Mouse (Mus musculus) myocyte (in vitro differentiated cells): Measurements from ENCODE around the gene Limch1. TPM values are rescaled to one million over a fixed set of nuclear protein-coding genes. Genes with fewer than 3 reads are reported as not detected.

Experiments used
- H3K27me3 ChIP-seq: one replicate; pipeline ENCODE4 v1.6.1; 2011; ENCODE audit not compliant: control insufficient read depth, insufficient read depth, insufficient read length
- H3K36me3 ChIP-seq: one replicate; pipeline ENCODE4 v1.6.1; 2011; ENCODE audit not compliant: control insufficient read depth, insufficient read depth
- H3K4me2 ChIP-seq: one replicate; pipeline ENCODE4 v1.6.1; 2011; ENCODE audit warnings: low read depth, control low read depth
- H3K4me3 ChIP-seq: one replicate; pipeline ENCODE4 v1.5.1; 2011; ENCODE audit warnings: mild to moderate bottlenecking, control low read depth, moderate library complexity
- H3K79me2 ChIP-seq: one replicate; pipeline ENCODE4 v1.6.1; 2011; ENCODE audit not compliant: control insufficient read depth, insufficient read depth
- H3ac ChIP-seq: one replicate; pipeline ENCODE4 v1.6.1; 2011; ENCODE audit not compliant: control insufficient read depth, insufficient read length
- CEBPB ChIP-seq: IDR thresholded peaks from 2 replicates; pipeline ENCODE4 v1.6.1; 2011; ENCODE audit warnings: mild to moderate bottlenecking, moderate library complexity; ENCODE audit not compliant: poor library complexity, insufficient read depth, severe bottlenecking
- E2F4 ChIP-seq: IDR thresholded peaks from one replicate; pipeline ENCODE4 v1.6.1; 2011; ENCODE audit warnings: mild to moderate bottlenecking, control low read depth, moderate library complexity; ENCODE audit not compliant: insufficient read depth
- MAX ChIP-seq: IDR thresholded peaks from one replicate; pipeline ENCODE4 v1.6.1; 2011; ENCODE audit warnings: low read depth, mild to moderate bottlenecking, control low read depth
- MYOD1 ChIP-seq, 3 experiments: IDR thresholded peaks; one replicate each; pipeline ENCODE4 v1.6.1; 2011; ENCODE audit warnings: control low read depth in 2 of 3, low read depth in 2 of 3, mild to moderate bottlenecking in 2 of 3, moderate library complexity in 1 of 3; ENCODE audit not compliant: insufficient read length in 2 of 3, control insufficient read depth in 1 of 3
- MYOG ChIP-seq, 3 experiments: IDR thresholded peaks; one replicate each; pipeline ENCODE4 v1.6.1; 2011; ENCODE audit warnings: control low read depth in 2 of 3, low read depth in 2 of 3, mild to moderate bottlenecking in 2 of 3; ENCODE audit not compliant: insufficient read length in 2 of 3, control insufficient read depth in 1 of 3, insufficient read depth in 1 of 3
- POLR2A ChIP-seq: IDR thresholded peaks from one replicate; pipeline ENCODE4 v1.6.1; 2011; ENCODE audit warnings: low read depth, mild to moderate bottlenecking, control low read depth, moderate library complexity; ENCODE audit not compliant: insufficient read length
- POLR2AphosphoS2 ChIP-seq: IDR thresholded peaks from one replicate; pipeline ENCODE4 v1.6.1; 2011; ENCODE audit warnings: low read depth, control low read depth; ENCODE audit not compliant: insufficient read length
- REST ChIP-seq: IDR thresholded peaks from one replicate; pipeline ENCODE4 v1.6.1; 2011; ENCODE audit warnings: mild to moderate bottlenecking, control low read depth, moderate library complexity; ENCODE audit not compliant: insufficient read depth, insufficient read length
- SRF ChIP-seq: IDR thresholded peaks from one replicate; pipeline ENCODE4 v1.6.1; 2011; ENCODE audit warnings: low read depth; ENCODE audit not compliant: control insufficient read depth, insufficient read length
- TCF12 ChIP-seq: IDR thresholded peaks from one replicate; pipeline ENCODE4 v1.6.1; 2011; ENCODE audit warnings: mild to moderate bottlenecking, control low read depth; ENCODE audit not compliant: poor library complexity, insufficient read depth, severe bottlenecking
- TCF3 ChIP-seq: IDR thresholded peaks from one replicate; pipeline ENCODE4 v1.6.1; 2011; ENCODE audit warnings: low read depth, control low read depth; ENCODE audit not compliant: insufficient read length
- USF1 ChIP-seq: IDR thresholded peaks from one replicate; pipeline ENCODE4 v1.6.1; 2011; ENCODE audit warnings: low read depth, mild to moderate bottlenecking, control low read depth, moderate library complexity
- polyA plus RNA-seq: library from polyadenylated mRNA; unstranded; fragments of >200 nt; fragmentation: generic; extraction: Trizol; gene quantifications from one replicate; pipeline ENCODE4 v1.2.1, GENCODE M21; 2012; ENCODE audit warnings: missing spikeins

Gene Limch1
- polyA plus RNA-seq, 1 experiment: 0.79 TPM

DNA sequence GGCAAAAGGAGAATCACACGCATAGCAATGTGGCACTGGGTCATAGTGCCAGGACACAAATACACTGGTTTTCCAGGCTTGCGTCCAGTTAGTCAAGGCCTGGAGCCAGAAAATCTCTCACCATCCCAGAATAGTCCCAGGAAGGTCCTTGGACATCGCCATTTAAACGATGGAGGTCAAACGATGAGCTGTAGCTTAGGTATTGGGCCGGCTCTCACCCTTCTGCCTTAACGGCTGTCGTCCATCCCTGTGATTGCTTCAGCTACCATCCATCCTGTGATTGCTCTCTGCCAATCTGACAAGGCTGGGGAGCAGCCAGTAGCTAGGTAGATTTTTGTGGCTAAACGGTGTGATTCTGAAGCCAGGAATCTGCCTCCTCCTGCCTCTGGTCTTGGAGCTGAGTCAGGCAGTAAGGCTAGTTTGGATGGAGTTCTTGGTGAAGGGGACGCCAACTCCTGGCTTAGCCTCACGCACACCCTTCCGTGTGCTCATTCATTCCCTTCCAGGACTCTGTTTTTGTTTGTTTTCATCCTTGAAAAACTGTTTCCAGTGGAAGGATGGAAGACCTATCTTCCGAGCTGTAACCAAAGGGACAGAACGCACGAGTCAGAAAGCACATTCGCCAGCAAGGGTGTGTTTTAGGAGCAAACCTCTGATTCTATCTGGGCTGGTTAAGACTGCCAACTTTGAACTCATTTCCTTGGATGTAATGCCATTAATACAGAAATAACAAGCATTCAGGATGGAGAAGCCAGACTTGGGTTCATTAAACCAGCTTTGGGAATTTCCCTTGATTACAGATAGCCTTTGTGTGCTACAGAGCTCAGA is 265.6 kb downstream of the Limch1 start:
- Histone ChIP-seq H3K36me3 (no peaks in the 10 kb centered on the region), H3K4me3 (no peak overlapping the region), H3K27me3 (no peaks in the 10 kb centered on the region), H3K79me2 (no peaks in the 10 kb centered on the region), H3K4me2 (no peak overlapping the region), H3ac (no peak overlapping the region)
- TF ChIP-seq E2F4 (no peak), TCF12 (no peak), SRF (no peak), MAX (no peak), POLR2A (no peak)

DNA sequence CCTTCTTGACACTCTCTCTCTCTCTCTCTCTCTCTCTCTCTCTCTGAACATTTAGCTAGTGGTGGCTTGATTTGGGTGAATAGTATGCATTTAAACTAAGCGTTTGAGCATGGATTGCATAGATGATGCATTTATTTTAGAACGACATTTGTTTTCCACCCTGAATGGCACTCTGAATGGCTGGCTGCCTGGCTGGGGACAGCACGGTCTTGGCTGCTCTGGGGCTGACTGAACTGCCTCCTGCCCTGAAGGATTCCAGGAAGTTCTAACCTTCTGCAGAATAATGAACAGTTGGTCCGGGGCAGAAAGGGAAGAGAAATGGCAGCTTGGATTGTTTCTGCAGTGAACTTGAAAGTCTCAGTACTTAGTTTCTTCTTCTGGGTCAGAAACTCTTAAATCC is 266.4 kb downstream of the Limch1 start:
- H3K36me3 ChIP-seq: no peaks in the 10 kb centered on the region
- H3K79me2 ChIP-seq: no peaks in the 10 kb centered on the region
- no peak overlapping the region for H3K4me2 ChIP-seq
- H3K4me3 ChIP-seq: no peak overlapping the region
- H3ac ChIP-seq: no peak overlapping the region
- no peaks in the 10 kb centered on the region for H3K27me3 ChIP-seq
- TF ChIP-seq MYOD1 (IDR thresholded peaks at IDR 0.05; ENCODE audit: control insufficient read depth in 1 of 3, insufficient read length in 2 of 3, low read depth in 2 of 3) (no peak), MAX (no peak), TCF12 (no peak), POLR2A (no peak), POLR2AphosphoS2 (no peak), CEBPB (no peak), SRF (no peak), E2F4 (no peak), REST (no peak), MYOG (IDR thresholded peaks at IDR 0.05; ENCODE audit: control insufficient read depth in 1 of 3, insufficient read depth in 1 of 3, insufficient read length in 2 of 3, low read depth in 2 of 3) (no peak), TCF3 (no peak), USF1 (no peak)

DNA sequence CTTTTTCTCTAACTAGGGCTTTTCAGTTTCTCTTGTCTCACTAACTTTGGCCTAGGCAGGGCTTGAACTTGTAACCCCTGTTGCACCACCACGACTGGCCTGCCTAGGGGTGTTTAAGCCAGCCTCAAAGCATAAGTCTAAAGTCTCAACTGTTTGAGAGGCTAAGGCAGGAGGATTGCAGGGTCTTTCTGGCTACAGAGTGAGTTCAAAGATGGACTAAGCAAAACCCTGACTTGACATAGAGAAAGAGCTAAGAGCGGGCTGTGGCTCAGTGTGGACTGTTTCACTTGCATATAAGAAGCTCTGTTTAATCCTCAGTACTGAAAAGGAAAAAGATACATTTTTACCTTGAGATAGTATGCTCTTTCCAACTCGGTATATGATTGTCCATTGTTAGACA is 268.3 kb downstream of the Limch1 start:
- Histone ChIP-seq H3K79me2 (no peaks in the 10 kb centered on the region), H3K27me3 (no peaks in the 10 kb centered on the region), H3K36me3 (no peaks in the 10 kb centered on the region), H3K4me2 (no peak overlapping the region), H3ac (no peak overlapping the region), H3K4me3 (no peak overlapping the region)
- TF ChIP-seq E2F4: no peak
- TF ChIP-seq USF1: no peak
- TF ChIP-seq MYOG (IDR thresholded peaks at IDR 0.05; ENCODE audit: control insufficient read depth in 1 of 3, insufficient read depth in 1 of 3, insufficient read length in 2 of 3, low read depth in 2 of 3): no peak
- TF ChIP-seq CEBPB: no peak
- no peak for TF ChIP-seq MAX
- TF ChIP-seq POLR2A: no peak
- no peak for TF ChIP-seq MYOD1 (IDR thresholded peaks at IDR 0.05; ENCODE audit: control insufficient read depth in 1 of 3, insufficient read length in 2 of 3, low read depth in 2 of 3)
- TF ChIP-seq REST: no peak
- no peak for TF ChIP-seq SRF
- TF ChIP-seq TCF12: no peak
- no peak for TF ChIP-seq POLR2AphosphoS2
- no peak for TF ChIP-seq TCF3

GRCm38 (mm10) chr5:67016450-67016849 is 270.8 kb downstream of the Limch1 start:
- no peaks in the 10 kb centered on the region for H3K27me3 ChIP-seq
- TF ChIP-seq USF1: no peak
- no peak for TF ChIP-seq CEBPB
- no peak overlapping the region for H3K4me2 ChIP-seq
- no peak overlapping the region for H3K4me3 ChIP-seq
- H3K79me2 ChIP-seq: no peaks in the 10 kb centered on the region
- H3K36me3 ChIP-seq: no peaks in the 10 kb centered on the region
- no peak overlapping the region for H3ac ChIP-seq

DNA sequence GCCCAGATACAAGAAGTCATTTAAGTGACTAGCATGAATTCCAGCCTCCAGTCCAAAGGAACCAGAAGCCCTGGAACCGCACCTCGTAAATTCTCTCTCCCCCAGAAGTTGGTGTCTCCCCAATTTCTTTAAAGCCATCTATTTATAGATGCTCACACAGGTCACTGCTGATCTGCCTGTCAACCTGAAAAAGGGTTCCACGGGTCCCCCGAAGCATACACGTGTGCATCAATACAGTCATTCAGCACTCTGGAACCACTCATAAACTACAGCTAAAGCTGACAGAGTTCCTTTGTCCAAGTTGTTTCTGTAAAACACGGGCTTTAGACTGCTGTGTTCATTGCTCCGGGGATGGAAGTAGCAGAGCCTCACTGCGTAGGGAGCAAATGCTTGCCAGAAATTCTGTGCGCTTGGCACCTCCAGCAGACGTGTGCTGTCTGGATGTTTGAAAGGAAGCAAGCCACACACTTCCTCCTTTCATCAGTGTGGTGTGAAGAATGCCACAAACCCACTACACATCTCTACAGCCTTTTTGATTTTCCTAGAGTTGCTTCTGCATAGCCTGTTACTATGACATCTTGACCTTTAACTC is 278.9 kb downstream of the Limch1 start:
- TF ChIP-seq USF1 (no peak), E2F4 (no peak), TCF3 (no peak), MYOD1 (IDR thresholded peaks at IDR 0.05; ENCODE audit: control insufficient read depth in 1 of 3, insufficient read length in 2 of 3, low read depth in 2 of 3) (no peak), REST (no peak), POLR2A (no peak), CEBPB (no peak), MAX (no peak), TCF12 (no peak), MYOG (IDR thresholded peaks at IDR 0.05; ENCODE audit: control insufficient read depth in 1 of 3, insufficient read depth in 1 of 3, insufficient read length in 2 of 3, low read depth in 2 of 3) (no peak), SRF (no peak), POLR2AphosphoS2 (no peak)
- H3K27me3 ChIP-seq: peaks cover 4% of the 10 kb centered on the region
- no peak overlapping the region for H3K4me2 ChIP-seq
- no peak overlapping the region for H3ac ChIP-seq
- H3K4me3 ChIP-seq: no peak overlapping the region
- H3K36me3 ChIP-seq: no peaks in the 10 kb centered on the region
- no peaks in the 10 kb centered on the region for H3K79me2 ChIP-seq
